Mouse (Mus musculus): ENCODE measurements around the gene Sec14l1.

DNA sequence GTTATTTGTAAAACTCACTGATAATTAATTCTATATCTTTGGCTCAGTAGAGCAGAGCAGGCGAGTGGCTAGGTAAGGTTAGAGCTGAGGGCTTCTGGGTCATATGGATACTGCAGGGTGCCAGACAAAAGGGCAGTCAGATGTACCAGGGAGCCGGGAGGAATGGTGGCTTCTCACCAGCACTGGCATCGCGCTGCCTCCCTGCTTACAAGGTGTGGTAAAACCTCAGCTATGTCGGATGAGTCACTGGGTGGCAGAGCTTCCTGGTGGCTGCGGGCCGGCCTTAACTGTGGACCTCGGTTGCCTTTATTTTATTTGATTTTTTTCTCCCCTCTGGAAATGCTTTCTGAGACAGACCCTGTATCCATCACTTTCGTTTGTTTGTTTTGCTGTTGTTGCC lies 90.5 kb downstream of the Sec14l1 start:
- TF ChIP-seq CTCF (IDR thresholded peaks at IDR 0.05; ENCODE audit: low read depth) (no peak), EP300 (IDR thresholded peaks at IDR 0.05; ENCODE audit: low read depth) (no peak)

Data from liver, postnatal 0 days (tissue).